Mouse (Mus musculus): ENCODE data around the gene F2rl3. TPM values are rescaled to one million over a fixed set of nuclear protein-coding genes. Genes with fewer than 3 reads are reported as not detected.

F2rl3 gene
- polyA plus RNA-seq, 1 experiment from 2014 or later = 0.50 TPM

DNA sequence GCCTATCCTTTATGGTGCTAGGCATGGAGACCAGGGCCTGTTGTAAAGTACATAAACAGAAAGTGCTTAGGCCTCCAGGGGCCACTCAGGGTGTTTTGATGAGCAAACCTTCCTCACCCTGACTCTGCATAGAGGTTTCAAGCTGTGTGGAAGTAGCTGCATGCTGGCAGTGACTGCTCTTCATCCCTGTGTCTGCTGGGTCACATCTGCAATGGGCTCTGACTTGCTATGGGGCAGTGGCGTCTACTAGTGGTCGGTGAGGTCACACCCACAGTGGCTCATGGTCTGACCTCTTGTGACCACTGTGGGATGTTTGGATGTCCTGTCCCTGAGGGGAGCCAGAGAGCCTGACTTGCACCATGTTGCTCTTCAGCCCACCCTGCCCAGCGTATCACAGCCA, 10.6 kb upstream of the F2rl3 start:
- Histone ChIP-seq H3K4me2 (replicated peaks) (no peak overlapping the region), H3K36me3 (peaks cover 93% of the 10 kb centered on the region), H3K9me3 (no peaks in the 10 kb centered on the region), H3K27ac (replicated peaks) (no peak overlapping the region), H3K4me3 (no peak overlapping the region), H3K9ac (replicated peaks) (no peak overlapping the region), H3K27me3 (no peaks in the 10 kb centered on the region), H3K4me1 (no peaks in the 10 kb centered on the region)
- WGBS = 86% methylated on average over 3 of the region's 3 CpGs
- ATAC-seq (replicated peaks) = no peak

DNA sequence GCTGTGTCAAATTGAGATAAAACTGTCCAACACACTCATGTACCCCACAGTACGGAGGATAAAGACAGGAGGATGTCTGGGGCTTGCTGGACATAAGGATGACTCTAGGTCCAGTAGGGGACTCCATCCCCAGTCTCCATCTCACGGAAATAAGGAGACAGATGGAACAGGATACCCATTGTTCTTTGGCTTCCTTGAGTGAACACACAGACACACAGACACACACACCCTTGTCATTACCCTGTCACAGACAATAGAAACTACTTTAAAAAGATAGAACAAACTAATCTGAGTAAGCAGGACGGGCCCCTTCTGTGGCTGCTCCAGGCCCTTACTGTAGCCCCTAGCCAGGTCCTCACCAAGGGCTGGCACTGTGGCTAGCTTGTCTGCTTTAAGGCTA, 9.4 kb upstream of the F2rl3 start:
- ATAC-seq (replicated peaks) = no peak
- Histone ChIP-seq H3K4me1 (no peaks in the 10 kb centered on the region), H3K36me3 (peaks cover 93% of the 10 kb centered on the region), H3K4me2 (replicated peaks) (no peak overlapping the region), H3K27ac (replicated peaks) (no peak overlapping the region), H3K9ac (replicated peaks) (no peak overlapping the region), H3K9me3 (no peaks in the 10 kb centered on the region), H3K27me3 (no peaks in the 10 kb centered on the region), H3K4me3 (no peak overlapping the region)
- WGBS = 86% methylated on average over 3 of the region's 3 CpGs

DNA sequence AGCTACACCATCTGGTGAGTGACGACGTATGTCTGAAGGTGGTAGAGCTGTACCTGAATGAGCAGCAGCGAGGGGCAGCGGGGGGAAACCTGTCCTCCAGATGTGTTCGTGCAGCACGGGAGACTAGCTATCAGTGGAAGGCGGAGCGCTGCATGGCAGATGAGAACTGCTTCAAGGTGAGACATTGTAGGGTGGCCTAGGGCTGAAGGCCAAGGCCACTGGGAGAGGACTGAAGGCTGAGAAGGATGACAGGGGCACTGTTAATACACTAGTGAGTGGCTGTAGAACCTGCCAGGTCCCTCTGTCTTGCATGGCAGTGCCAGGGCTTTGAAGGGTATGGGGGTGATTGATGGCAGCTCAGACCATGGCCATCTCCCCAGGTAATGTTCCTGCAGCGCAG, 8.5 kb upstream of the F2rl3 start:
- 95% methylated on average over 9 of the region's 9 CpGs for WGBS

DNA sequence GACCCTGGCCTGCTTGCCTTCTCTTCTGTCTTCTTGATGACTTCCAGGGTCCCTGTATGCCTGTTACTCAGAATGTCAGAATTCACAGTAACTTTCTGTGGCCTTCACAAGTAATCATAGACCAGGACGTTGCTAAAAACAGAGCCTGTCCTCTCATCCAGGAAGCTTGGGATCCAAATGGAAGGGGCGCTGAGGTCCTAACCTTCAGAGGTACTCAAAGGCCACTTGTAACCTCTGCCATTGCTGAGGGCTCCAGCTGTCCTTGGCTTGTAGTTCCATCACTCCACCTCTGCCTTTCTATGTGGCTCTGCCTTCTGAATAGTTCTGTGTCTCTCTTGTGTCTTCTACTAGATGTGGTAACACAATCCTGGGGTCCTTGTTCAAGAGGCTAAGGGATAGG, 7.9 kb upstream of the F2rl3 start:
- ATAC-seq (replicated peaks) = no peak
- no peak overlapping the region for H3K27ac ChIP-seq (replicated peaks)

More for the DNA sequence above, 8.5 kb upstream of the F2rl3 start:
- Histone ChIP-seq H3K9ac (replicated peaks) (no peak overlapping the region), H3K4me3 (no peak overlapping the region), H3K36me3 (peaks cover 92% of the 10 kb centered on the region), H3K4me2 (replicated peaks) (no peak overlapping the region), H3K27ac (replicated peaks) (no peak overlapping the region), H3K9me3 (no peaks in the 10 kb centered on the region), H3K4me1 (no peaks in the 10 kb centered on the region), H3K27me3 (no peaks in the 10 kb centered on the region)
- no peak for ATAC-seq (replicated peaks)

DNA sequence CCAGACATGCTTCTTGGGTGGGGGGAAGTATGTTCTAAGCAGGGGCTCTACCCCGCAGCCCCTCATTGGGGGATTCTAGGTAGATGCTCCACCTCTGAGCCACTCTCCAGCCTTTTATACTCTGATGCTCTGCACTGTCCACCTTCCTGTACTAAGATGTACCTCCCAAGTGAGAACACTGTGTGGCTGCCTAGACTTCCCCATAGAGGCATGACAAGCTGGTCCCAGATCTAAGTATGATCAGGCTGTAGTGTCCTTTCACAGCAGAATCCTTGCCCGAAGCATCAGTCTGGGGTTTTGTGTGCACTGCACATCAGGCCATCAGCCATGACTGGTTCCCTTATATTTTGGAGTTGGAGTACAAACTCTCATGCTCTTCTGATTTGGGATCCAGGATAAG, 5.6 kb upstream of the F2rl3 start:
- H3K4me2 ChIP-seq (replicated peaks) = no peak overlapping the region
- no peaks in the 10 kb centered on the region for H3K4me1 ChIP-seq
- ATAC-seq (replicated peaks) = peak; percentile 14; the same call in 1 of the 2 replicates
- WGBS = 97% methylated on average over 2 of the region's 2 CpGs
- no peak overlapping the region for H3K9ac ChIP-seq (replicated peaks)
- H3K4me3 ChIP-seq = no peak overlapping the region
- peaks cover 73% of the 10 kb centered on the region for H3K36me3 ChIP-seq
- H3K9me3 ChIP-seq = no peaks in the 10 kb centered on the region
- H3K27me3 ChIP-seq = no peaks in the 10 kb centered on the region
- no peak overlapping the region for H3K27ac ChIP-seq (replicated peaks)

More for the DNA sequence above, 7.9 kb upstream of the F2rl3 start:
- Histone ChIP-seq H3K9ac (replicated peaks) (no peak overlapping the region), H3K36me3 (peaks cover 92% of the 10 kb centered on the region), H3K9me3 (no peaks in the 10 kb centered on the region), H3K27me3 (no peaks in the 10 kb centered on the region), H3K4me3 (no peak overlapping the region), H3K4me2 (replicated peaks) (no peak overlapping the region), H3K4me1 (no peaks in the 10 kb centered on the region)
- WGBS = 98% methylated on average over 2 of the region's 2 CpGs

DNA sequence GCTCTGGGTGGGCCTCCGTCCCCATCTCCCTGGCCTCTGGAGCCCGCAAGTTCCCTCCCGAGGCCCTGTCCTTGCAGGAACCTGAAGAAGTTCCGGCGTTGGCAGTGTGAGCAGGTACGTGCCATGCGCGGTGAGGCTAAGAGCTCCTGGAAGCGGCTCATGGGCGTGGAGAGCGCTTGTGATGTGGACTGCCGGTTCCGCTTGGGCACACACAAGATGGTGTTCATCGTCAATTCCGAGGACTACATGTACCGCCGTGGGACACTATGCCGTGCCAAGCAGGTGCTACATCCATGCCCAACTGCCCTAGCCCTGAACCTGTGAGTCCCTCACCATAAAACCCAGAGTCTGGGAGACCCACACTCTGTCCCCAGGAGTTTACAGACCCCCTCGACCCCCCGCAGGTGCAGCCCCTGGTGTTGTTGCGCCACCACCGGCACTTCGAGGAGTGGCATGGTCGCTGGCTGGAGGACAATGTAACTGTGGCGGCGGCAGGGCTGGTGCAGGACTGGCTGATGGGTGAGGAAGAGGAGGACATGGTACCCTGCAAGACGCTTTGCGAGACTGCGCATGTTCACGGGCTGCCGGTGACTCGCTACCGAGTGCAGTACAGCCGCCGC, 4.8 kb upstream of the F2rl3 start:
- 97% methylated on average over 35 of the region's 35 CpGs for WGBS
- H3K4me2 ChIP-seq (replicated peaks) = no peak overlapping the region
- ATAC-seq (replicated peaks) = 0 out of 2 replicates have a peak, but pooled peaks have one; percentile 18
- H3K9me3 ChIP-seq = no peaks in the 10 kb centered on the region
- H3K9ac ChIP-seq (replicated peaks) = no peak overlapping the region
- H3K27me3 ChIP-seq = no peaks in the 10 kb centered on the region
- peaks cover 66% of the 10 kb centered on the region for H3K36me3 ChIP-seq
- H3K27ac ChIP-seq (replicated peaks) = no peak overlapping the region
- H3K4me1 ChIP-seq = no peaks in the 10 kb centered on the region
- H3K4me3 ChIP-seq = no peak overlapping the region

DNA sequence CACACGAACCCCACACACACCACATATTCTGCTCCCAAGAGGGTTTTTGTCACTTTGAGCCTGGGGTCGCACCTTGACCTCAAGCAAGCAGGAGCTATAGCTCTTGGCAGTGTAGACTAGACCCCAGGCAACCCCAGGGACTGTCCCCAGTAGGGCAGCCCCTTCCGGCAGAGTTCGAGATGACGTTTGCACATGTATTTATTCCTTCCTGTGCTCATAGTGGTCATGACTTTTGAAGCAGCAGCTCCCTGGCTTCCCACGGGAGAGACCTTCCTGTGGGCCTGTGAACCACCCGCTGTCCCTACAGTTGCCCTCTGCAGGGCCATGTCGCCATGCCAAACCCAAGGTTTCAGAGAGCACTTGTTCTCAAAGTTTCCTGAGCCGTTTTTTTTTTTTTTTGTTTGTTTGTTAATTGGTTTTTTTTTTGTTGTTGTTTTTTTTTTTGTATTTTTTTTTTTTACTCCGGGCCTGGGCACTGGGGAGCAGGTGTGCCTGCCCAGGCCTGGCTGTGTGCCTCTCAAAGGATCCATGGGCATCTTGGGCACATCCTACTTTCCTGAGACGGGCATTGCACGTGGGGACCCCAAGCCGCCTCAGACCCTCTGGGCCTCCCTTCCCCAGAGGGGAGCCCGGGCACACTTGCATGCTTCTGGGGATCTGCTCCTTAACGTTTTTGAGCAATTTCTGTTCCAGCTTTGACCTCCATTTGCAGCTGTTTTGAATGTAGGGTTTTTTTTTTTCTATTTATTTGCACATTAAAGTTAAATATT, 4.1 kb upstream of the F2rl3 start:
- H3K9me3 ChIP-seq = no peaks in the 10 kb centered on the region
- peaks cover 58% of the 10 kb centered on the region for H3K36me3 ChIP-seq
- no peaks in the 10 kb centered on the region for H3K27me3 ChIP-seq
- H3K4me2 ChIP-seq (replicated peaks) = no peak overlapping the region
- 92% methylated on average over 15 of the region's 15 CpGs for WGBS
- H3K27ac ChIP-seq (replicated peaks) = no peak overlapping the region
- H3K4me3 ChIP-seq = no peak overlapping the region
- H3K4me1 ChIP-seq = no peaks in the 10 kb centered on the region
- ATAC-seq (replicated peaks) = no peak
- no peak overlapping the region for H3K9ac ChIP-seq (replicated peaks)

DNA sequence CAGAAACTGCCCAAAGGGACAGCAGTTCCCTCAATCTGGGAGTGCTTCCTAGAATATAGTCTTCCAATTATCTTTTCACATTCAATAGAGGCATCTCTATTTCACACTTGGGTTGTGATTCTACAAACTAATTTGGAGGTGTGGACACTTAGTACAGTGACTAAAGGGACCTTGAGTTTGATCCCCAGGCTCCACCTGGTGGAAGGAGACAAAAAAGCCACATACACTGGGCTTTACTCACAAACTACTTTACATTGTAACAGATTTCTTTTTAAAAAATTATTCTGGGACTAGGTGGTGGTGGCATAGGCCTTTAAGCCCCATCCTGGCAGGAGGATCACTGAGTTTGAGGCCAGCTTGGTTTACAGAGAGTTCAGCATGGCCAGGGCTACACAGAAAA, 3.4 kb upstream of the F2rl3 start:
- Histone ChIP-seq H3K27ac (replicated peaks) (no peak overlapping the region), H3K4me1 (no peaks in the 10 kb centered on the region), H3K4me2 (replicated peaks) (no peak overlapping the region), H3K9ac (replicated peaks) (no peak overlapping the region), H3K4me3 (no peak overlapping the region), H3K36me3 (peaks cover 51% of the 10 kb centered on the region), H3K27me3 (no peaks in the 10 kb centered on the region), H3K9me3 (no peaks in the 10 kb centered on the region)
- no peak for ATAC-seq (replicated peaks)

DNA sequence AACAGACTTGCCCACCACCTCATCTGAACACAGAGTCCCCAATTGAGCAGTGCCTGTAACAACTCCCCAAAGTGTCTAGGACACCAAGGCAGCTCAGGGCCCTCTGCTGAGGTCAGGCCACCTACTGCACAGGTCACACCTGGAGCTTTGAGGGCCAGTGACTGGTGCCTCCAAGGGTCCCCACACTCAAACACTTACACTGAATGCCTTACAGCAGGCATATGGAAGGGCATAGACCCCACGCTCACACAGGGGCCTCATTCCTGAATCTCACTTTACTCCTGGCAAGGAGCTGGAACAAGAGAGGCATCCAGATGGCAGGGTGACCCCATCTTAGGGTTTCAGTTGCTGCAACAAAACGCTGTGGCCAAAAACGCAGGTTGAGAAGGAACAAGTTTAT, 1.5 kb upstream of the F2rl3 start:
- WGBS = 87% methylated on average over 3 of the region's 3 CpGs
- H3K27ac ChIP-seq (replicated peaks) = no peak overlapping the region
- no peak overlapping the region for H3K4me3 ChIP-seq
- H3K4me2 ChIP-seq (replicated peaks) = no peak overlapping the region
- H3K4me1 ChIP-seq = no peaks in the 10 kb centered on the region
- H3K27me3 ChIP-seq = no peaks in the 10 kb centered on the region
- no peak for ATAC-seq (replicated peaks)
- H3K36me3 ChIP-seq = peaks cover 37% of the 10 kb centered on the region
- H3K9ac ChIP-seq (replicated peaks) = no peak overlapping the region
- no peaks in the 10 kb centered on the region for H3K9me3 ChIP-seq

DNA sequence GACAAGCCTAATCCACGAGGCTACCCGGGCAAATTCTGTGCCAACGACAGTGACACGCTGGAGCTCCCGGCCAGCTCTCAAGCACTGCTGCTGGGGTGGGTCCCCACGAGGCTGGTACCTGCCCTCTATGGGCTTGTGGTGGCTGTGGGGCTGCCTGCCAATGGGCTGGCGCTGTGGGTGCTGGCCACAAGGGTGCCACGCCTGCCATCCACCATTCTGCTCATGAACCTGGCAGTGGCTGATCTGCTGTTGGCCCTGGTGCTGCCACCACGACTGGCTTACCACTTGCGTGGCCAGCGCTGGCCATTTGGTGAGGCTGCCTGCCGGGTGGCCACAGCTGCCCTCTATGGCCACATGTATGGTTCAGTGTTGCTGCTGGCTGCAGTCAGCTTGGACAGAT, 626 bp downstream of the F2rl3 start:
- WGBS = 90% methylated on average over 12 of the region's 12 CpGs
- no peaks in the 10 kb centered on the region for H3K9me3 ChIP-seq
- H3K27ac ChIP-seq (replicated peaks) = no peak overlapping the region
- no peak overlapping the region for H3K4me3 ChIP-seq
- no peak overlapping the region for H3K4me2 ChIP-seq (replicated peaks)
- no peaks in the 10 kb centered on the region for H3K4me1 ChIP-seq
- peaks cover 17% of the 10 kb centered on the region for H3K36me3 ChIP-seq
- H3K27me3 ChIP-seq = no peaks in the 10 kb centered on the region
- no peak for ATAC-seq (replicated peaks)
- no peak overlapping the region for H3K9ac ChIP-seq (replicated peaks)

DNA sequence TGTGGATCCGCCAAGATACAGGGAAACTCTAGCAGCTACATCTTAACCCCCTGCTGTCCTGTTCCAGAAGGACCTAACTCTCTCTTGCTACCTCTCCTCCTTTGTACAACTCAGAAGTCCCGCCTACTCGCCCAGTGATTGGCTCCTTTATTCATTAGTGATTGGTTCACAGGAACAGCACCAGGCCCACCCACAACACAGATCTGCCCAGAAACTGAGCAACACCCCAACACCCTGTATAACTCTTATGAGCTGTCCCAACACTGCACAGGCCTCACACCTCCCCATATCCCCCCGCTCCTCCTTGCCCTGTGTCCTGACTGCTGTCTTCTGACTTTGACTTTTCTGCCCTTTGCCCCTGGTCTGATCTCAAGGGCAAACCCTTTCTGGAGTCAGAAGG, 4.0 kb downstream of the F2rl3 start:
- Histone ChIP-seq H3K9ac (replicated peaks) (no peak overlapping the region), H3K4me2 (replicated peaks) (no peak overlapping the region), H3K4me1 (no peaks in the 10 kb centered on the region), H3K4me3 (no peak overlapping the region), H3K27ac (replicated peaks) (no peak overlapping the region), H3K9me3 (no peaks in the 10 kb centered on the region), H3K27me3 (no peaks in the 10 kb centered on the region), H3K36me3 (no peaks in the 10 kb centered on the region)
- no peak for ATAC-seq (replicated peaks)
- 68% methylated on average over 4 of the region's 4 CpGs for WGBS

DNA sequence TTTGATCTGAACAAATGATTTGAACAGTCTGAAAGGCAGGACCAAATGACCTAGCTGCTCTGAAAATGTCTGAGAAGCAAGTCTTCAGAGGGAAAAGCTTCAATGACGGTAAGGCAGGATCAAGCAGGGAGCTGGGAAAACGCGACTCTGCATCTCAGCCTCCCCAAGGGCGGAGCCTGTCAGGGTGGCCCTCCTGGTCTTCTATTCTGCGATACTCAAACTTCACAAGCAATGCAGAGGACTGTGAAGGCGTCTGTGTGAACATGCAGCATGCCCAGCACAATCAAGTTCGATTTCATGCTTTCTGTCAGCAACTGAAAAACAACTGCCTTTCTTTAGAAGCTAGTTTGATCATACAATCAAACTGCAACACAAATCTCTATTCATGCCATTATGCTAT, 5.1 kb downstream of the F2rl3 start:
- H3K27me3 ChIP-seq = no peaks in the 10 kb centered on the region
- 33% methylated on average over 7 of the region's 7 CpGs for WGBS
- no peaks in the 10 kb centered on the region for H3K4me1 ChIP-seq
- H3K36me3 ChIP-seq = no peaks in the 10 kb centered on the region
- H3K4me3 ChIP-seq = no peak overlapping the region
- no peak overlapping the region for H3K9ac ChIP-seq (replicated peaks)
- H3K4me2 ChIP-seq (replicated peaks) = no peak overlapping the region
- no peak overlapping the region for H3K27ac ChIP-seq (replicated peaks)
- no peak for ATAC-seq (replicated peaks)
- no peaks in the 10 kb centered on the region for H3K9me3 ChIP-seq

DNA sequence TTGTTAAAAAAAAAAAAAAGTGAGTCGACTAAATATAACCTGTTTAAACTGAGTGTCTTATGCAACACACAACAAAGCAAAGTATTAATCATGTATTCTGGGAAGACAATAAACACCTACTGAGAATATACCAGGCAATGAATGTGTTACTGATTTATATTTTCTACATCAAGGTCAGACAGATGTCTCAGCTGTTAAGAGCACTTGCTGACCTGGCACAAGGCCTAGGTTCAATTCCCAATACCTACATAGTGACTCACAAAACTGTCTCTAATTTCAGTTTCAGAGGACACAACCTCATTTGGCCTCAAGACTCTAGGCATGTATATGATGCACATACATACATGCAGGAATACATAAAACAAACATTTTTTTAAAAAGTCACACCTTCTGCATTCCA, 16.1 kb downstream of the F2rl3 start:
- H3K4me2 ChIP-seq (replicated peaks) = no peak overlapping the region
- H3K27ac ChIP-seq (replicated peaks) = no peak overlapping the region
- no peak overlapping the region for H3K9ac ChIP-seq (replicated peaks)
- 97% methylated on average over 1 of the region's 1 CpGs for WGBS
- H3K36me3 ChIP-seq = no peaks in the 10 kb centered on the region
- H3K27me3 ChIP-seq = no peaks in the 10 kb centered on the region
- H3K9me3 ChIP-seq = no peaks in the 10 kb centered on the region
- no peak for ATAC-seq (replicated peaks)
- H3K4me3 ChIP-seq = no peak overlapping the region
- no peaks in the 10 kb centered on the region for H3K4me1 ChIP-seq
